Mouse (Mus musculus): ENCODE measurements around the gene Tpst2.

Tpst2 gene

DNA sequence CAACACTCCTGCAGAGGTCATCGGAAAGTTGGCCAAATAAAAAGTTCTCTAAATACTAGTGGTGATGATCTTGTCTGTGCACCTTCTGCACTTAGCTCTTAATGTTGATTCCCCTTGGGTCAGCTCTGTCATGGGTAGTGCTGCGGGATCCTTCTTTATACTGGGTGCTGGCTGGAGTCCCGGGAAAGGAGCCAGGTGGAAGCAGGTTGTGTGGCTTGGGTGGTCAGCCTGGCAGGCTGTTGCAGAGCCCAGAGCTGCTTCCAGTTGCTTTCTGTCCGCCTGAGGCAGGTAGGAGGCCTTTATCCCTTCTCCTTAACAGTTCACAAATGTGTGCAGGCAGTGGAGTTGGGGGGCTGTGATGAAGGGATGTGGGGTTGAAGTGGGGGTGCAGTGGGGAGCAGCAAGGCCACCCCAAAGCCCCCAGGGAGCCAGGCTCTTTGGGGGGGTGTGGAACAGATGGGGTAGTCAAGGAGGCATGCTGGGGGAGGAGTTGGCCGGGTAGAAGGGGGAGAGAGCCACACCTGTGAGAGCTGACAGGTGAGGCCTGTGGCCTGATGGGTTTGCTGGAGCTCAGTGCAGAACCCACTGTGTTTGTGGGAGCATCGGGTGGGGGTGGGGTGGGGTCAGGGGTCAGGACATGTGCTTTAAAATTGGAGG is 5.8 kb downstream of the Tpst2 start:
- no peak for DNase-seq (ENCODE audit: low read depth, low spot score)

DNA sequence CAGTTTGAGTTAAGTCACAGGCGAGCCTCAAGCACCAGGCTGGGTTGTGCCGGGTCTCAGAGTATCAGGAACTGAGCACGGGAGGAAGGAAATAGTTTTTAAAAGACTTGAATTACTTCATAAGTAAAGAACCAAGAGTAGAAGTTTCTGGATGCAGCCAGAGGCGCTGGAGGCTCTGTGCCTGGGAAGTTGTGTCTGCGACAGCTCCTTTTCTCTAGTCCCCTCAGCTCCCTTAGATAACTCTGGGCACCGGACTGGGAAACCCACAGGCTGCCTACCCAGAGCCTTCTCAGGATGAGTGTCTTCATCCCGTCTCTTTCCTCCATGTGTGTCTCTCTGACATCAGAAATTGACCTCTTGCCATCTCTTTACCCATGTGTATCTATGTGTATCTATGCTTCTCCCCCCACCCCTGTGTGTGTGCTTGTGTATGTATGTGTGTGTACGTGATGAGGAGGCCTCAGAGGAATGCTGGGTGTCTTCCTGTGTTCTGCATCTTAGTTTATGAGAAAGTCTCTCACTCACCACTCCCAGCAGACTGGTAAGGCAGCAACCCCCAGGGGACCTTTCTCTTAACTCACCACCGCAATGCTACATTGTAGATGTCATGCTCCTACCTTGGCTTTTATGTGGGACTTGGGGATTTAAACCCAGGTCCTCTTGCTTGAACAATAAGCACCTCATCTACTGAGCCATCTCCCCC is 6.4 kb downstream of the Tpst2 start:
- DNase-seq (ENCODE audit: low read depth, low spot score): no peak

DNA sequence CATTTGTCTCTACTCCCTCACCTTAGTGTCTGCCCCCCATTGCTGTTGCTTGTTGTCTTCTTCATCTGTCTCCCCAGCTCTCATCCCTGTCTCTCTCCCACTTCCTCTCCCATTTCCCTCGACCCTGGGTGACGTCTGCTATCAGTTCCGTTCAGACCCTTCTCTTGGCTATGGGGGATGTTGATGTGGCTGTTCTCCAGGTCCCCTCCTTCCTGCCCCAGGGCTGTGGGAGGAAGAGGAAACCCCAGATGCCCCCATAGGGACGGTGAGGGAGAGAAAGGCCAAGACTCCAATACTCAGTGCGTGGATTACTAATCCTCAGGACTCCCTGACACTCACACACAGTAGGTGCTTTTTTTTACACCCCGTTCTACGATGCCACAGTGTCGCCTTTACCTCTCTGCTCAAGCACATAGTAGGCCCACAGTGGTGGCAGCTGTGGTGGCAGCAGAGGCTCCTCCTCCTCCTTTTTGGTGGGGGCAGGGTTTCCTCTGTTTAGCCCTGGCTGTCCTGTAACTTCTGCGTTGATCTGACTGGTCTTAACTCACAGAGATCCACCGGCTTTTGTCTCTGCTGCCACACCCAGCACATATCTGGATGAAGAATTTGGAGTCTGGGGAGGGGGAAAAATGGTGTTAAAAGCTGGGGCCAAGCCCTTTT is 7.2 kb downstream of the Tpst2 start:
- DNase-seq (ENCODE audit: low read depth, low spot score): no peak

GRCm38 (mm10) chr5:112284203-112284582 is 7.7 kb downstream of the Tpst2 start:
- DNase-seq (ENCODE audit: low read depth, low spot score): no peak

GRCm38 (mm10) chr5:112285548-112286085 is 9.1 kb downstream of the Tpst2 start:
- peak; percentile 48 for DNase-seq (ENCODE audit: low read depth, low spot score)

- peak; percentile 43 for DNase-seq (ENCODE audit: low read depth, low spot score)
Measured at GRCm38 (mm10) chr5:112286608-112286983, 10.1 kb downstream of the Tpst2 start.

DNA sequence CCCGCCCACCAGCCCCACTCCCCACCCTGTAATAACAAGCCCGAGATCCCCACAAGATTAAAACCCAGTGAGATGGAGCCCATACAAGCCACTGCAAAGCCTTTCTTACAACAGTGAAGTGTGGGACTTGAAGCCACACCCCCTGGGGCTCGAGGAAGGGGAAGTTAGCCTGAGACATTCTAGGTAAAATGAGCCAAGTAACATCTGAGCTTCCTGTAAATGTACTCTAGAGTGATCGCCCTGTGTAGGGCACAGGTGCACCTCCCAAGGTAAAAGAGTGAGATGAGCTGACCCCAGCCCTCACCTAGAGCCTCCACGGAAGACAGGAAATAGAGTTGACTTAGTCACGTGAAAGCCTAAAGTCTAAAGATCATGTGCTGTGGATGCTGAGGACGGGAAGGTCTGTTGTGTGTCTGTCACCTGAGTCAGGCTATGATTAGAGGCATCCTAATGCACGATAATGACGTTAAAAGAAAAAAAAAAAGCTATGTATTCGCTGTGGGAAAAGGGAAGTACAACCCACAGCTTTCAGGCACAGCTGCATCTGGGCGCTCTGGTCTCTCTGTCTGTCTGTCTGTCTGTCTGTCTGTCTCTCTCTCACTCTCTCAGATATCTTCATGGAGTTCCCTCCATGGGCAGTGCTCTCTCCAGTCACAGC is 10.6 kb downstream of the Tpst2 start:
- peak; percentile 79 for DNase-seq (ENCODE audit: low read depth, low spot score)

GRCm38 (mm10) chr5:112287652-112288051 is 11.2 kb downstream of the Tpst2 start:
- DNase-seq (ENCODE audit: low read depth, low spot score): no peak

- no peak for DNase-seq (ENCODE audit: low read depth, low spot score)
Measured at GRCm38 (mm10) chr5:112288193-112289141, 12.0 kb downstream of the Tpst2 start.

- no peak for DNase-seq (ENCODE audit: low read depth, low spot score)
Measured at GRCm38 (mm10) chr5:112289236-112289635, 12.7 kb downstream of the Tpst2 start.

DNA sequence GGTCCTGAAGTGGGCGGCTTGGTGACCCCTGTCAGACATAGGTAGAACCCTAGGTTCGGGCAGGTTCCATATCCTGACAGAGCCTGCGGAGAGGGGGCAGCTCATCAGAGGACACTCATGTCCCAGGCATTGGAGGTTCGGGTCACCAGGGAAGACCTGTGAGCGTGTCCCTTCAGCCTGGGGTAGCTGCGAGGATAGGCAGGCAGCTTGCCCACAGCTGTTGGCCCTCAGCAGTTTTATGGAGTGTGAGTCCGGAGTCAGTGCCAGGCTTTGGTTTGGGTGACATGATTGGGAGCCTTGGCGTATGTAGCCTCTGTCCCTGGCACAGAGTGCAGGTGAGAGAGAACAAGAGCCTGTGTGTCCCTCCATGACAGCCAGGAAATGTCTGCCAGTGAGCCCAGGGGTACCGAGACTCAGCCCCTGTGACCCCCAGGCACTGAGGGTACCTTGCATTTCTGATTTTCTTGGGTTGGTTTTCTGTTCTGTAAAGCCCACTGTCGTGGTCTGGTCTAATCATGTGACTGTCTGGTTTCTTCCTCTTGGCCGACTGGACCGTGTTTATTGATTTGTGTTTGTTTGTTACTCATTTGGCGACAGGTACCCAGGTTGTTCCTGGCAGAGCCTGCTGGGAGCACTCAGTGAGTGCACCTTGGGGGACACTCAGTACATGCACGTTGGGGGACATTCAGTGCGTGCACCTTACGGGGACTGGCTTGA is 13.5 kb downstream of the Tpst2 start:
- no peak for DNase-seq (ENCODE audit: low read depth, low spot score)

DNA sequence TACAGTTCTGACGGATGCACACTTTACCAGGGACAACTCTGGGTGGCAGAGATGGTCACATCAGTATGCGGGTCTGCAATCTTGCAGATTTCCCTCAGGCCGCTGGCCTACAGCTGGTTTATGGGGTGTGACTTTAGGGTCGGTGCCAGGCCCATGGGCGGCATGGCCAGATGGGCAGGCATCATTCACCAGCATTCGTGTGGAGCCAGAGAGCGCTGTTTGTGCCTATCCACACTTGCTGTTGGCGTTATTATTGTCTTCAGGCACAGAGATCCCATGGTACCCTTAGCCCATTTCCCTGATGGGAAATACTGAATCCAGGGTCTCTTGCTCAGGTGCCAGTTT is 14.0 kb downstream of the Tpst2 start:
- DNase-seq (ENCODE audit: low read depth, low spot score): no peak

DNA sequence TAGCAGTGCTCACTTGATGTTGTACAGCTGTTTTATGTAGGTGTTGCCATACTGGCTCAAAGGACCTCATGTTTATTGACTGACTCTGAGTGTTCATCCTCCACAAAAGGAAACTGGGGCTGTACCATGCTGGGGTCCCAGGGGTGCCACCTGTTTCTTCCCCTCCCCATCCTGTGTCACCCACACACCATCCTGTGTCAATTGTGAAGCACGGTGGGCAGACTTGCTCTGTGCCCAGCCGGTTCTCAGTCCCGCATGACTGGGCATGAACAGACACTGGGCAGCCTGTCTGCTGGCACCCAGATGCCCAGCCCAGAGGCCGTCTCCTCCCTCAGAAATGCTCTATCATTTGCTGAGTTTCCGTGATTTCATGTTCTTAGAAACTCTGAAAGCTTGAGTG is 15.4 kb downstream of the Tpst2 start:
- no peak for DNase-seq (ENCODE audit: low read depth, low spot score)

GRCm38 (mm10) chr5:112292343-112292980 is 16.0 kb downstream of the Tpst2 start:
- no peak for DNase-seq (ENCODE audit: low read depth, low spot score)

DNA sequence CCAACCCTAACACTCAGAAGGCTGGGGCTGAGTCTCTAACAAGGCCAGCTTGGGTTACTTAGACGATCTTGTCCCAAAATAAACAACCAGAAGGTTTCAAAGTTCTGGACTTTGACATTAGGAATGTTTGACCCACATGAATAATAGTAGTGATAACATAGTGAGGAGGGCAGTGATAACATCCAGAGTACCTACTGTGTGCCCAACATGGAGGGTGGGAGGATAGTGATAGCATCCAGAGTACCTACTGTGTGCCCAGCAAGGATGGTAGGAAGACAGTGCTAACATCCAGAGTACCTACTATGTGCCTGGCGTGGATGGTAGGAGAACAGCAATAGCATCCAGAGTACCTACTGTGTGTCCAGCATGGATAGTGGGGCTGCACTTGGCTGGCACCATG is 17.3 kb downstream of the Tpst2 start:
- no peak for DNase-seq (ENCODE audit: low read depth, low spot score)

- no peak for DNase-seq (ENCODE audit: low read depth, low spot score)
Measured at GRCm38 (mm10) chr5:112294696-112295095, 18.2 kb downstream of the Tpst2 start.

DNA sequence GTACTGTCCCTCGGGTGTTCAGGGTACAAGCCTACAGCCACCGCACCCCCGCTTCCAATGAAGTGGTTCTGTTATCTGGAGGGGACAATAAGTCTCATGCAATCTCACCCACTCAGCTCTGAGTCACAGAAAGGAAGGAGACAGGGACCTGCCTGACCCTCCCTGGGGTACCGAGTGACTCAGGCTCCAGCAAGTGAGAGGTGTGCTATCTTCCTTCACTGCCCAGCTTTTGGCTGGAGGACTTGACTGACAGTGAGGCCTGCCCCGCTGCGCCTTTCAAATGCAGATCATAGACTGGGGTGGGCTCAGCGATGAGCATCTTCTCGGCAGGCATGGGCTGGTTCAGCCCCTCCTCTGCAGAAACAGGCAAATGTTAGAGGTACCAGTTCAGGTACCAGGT is 18.7 kb downstream of the Tpst2 start:
- no peak for DNase-seq (ENCODE audit: low read depth, low spot score)

DNA sequence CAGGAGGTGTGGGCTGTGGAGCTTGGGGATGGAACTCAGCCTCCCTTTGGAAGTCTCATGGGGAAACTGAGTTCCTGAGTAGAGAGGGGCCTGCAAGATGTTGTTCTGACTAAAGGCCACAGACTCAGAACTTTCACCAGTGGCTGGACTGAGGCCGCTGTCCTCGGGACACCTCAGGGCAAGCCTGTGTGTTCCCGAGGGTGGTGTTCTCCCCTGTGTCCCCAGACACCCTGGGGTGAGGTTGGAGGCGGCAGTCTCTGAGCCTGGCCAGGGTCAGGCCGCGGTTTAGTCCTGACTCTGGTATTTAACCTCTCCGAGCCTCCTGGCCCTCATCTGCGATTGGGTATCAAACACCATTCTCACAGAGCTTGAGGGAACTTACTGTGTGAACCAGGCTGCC is 19.1 kb downstream of the Tpst2 start:
- no peak for DNase-seq (ENCODE audit: low read depth, low spot score)

DNA sequence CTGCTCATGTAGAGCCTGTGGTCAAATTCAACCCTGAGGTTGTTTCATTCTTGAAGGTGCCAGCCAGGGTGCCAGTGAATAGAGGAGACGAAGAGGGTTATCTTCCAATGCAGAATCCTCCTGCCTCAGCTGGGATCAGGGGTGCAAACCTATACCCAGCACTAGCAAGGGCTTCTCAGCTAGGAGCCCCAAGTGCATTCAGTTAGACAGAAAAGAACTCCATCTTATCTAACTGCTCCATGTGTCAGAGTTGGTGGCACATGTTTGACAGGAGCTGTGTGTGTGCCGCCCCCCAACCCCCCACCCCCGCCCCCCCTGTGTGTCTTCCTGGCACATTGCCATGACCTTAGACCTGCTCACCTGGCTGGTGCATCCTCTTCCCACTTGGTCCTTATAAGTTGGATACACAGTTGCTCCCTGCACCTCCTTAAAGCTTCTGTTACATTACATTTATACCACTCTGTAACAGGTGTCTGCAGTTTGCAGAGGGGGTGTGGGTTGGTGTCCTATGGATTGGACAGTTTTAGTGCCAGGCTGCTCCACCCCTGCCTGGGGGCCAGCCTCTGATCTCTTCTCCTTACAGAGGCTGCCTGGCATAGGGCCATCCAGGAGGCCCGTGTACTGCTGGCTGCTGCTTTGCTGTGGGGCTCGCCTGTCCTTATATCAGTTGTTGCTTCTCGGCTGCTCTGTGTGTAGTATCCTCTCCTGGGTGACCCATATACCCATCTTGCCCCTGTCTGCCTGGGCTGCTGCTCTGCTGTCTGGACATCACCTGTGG is 20.1 kb downstream of the Tpst2 start:
- DNase-seq (ENCODE audit: low read depth, low spot score): no peak

Measured in A20 (cell line).